Mouse (Mus musculus) hematopoietic multipotent progenitor cell, adult 10-12 weeks (in vitro differentiated cells): Measurements from ENCODE around the gene Fpr1. TPM values are rescaled to one million over a fixed set of nuclear protein-coding genes. Genes with fewer than 3 reads are reported as not detected.

ENCODE experiments used
- polyA plus RNA-seq: library from polyadenylated mRNA; stranded (reverse); fragments of >175 nt; gene quantifications from 2 replicates; pipeline ENCODE4 v1.2.3, GENCODE M21; 2012; ENCODE audit warnings: low replicate concordance

Gene Fpr1
- 0.40 and 1.2 TPM in 2 replicates for polyA plus RNA-seq

DNA sequence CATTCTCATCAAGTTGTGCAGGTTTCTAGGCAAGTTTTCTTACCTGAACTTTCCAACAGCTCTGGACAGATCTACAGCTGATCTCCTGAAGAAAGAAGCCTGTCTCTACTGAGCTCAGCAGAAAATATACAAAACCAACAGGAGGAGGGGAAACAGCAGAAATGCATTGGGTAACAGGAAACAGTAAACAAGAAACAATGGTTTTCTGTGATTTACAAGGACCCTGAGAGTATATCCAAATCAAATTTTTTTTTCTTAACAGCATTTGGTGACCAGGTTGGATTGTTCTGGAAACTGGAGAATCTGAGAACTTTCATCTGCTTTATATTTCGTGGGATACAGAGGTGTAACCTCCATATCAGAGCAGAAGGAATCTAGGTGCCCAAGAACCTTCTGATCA, at the start of gene Fpr1:
Gene Fpr1 (minus strand): TSS at position 101 of the 400 bp plus-strand sequence.

DNA sequence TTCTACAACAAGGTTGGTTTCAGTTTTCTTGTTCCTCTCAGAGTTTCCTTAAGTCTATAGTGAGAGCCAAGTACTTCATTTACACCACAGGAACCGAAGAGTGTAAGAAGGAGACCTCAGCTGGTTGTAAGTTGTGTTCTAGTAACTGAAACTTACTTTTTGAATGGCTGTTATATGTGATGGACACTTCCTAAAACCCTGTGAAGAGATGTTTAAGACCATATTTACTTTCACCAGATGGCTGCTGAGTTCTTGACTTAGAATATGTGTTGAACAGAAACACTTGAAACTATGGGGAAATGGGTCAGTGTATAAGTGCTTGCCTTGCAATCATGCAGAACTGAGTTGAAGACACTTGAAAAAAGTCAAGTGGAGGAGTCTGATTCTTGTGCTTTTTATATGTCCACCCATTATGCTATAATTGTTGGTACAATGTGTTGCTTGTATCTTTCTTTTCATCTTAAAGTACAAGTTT, 4.1 kb upstream of the Fpr1 start, which contains the start of the genes Fpr2 and Fpr3:
Gene Fpr2 (plus strand): TSS at position 51 of the 475 bp plus-strand sequence.
Gene Fpr3 (plus strand): TSS at position 79 of the 475 bp plus-strand sequence.

DNA sequence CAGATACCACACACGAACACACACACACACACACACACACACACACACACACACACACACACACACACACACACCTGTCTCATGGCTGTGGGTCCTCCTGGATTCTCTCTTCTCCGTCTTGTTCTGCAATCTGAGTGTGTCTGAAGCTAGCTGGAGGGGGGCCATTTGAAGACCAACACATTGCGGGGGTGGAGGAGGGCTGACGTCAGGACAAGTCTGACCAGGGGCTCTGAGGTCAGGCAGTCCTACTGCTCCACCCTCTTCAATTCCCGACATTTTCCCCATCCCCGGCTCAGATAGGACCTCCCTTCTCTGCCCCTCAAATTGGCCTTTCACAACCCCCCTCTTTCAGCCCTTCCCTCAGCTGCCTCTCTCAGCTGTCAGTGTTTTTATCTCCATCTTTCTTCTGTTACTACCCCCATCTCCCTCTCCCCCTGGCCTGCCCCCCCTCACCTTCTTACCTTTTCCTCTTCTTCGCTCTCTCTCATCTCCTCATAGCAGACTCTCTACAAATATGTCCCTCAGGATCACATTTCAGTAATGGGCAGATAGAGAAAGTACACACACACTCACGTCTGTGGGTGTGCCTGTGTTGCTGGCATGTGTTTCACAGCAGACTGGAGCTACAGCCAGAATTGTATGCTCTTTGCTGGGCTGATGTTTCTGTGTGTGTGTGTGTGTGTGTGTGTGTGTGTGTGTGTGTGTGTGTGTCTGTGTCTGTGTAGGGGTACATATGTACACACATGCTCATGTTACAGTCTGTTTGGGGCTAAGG, 28.5 kb downstream of the Fpr1 start, which contains the start of gene Has1:
Gene Has1 (minus strand): TSS at position 142 of the 775 bp plus-strand sequence.

GRCm38 (mm10) chr17:17826751-17827657, 56.7 kb downstream of the Fpr1 start, which contains the start of gene Spaca6:
Gene Spaca6 (plus strand): TSS chr17:17827158.

Other genes with a start within 250 kb of the Fpr1 start
- not detected in 2 replicates for gene Vmn2r90, start 180.2 kb downstream of the Fpr1 start, polyA plus RNA-seq
- gene Spaca6, start 56.8 kb downstream of the Fpr1 start, polyA plus RNA-seq = 5.2 and 5.9 TPM in 2 replicates
- gene Has1, start 28.7 kb downstream of the Fpr1 start, polyA plus RNA-seq = 0.16 TPM in 1 of 2 replicates, not detected in the other
- gene Fpr2, start 3.9 kb upstream of the Fpr1 start, polyA plus RNA-seq = 0.73 and 2.2 TPM in 2 replicates
- not detected in 2 replicates for gene Fpr3, start 3.9 kb upstream of the Fpr1 start, polyA plus RNA-seq
- not detected in 2 replicates for gene Fpr-rs4, start 137.8 kb upstream of the Fpr1 start, polyA plus RNA-seq
- not detected in 2 replicates for gene Vmn2r124, start 165.5 kb upstream of the Fpr1 start, polyA plus RNA-seq
- gene Vmn2r91, start 201.1 kb upstream of the Fpr1 start, polyA plus RNA-seq = not detected in 2 replicates